Mouse (Mus musculus) left cerebral cortex, postnatal 25 days (tissue): ENCODE data around the gene Rbm45. TPM values are rescaled to one million over a fixed set of nuclear protein-coding genes. Genes with fewer than 3 reads are reported as not detected.
A peak's percentile ranks its signal among the peaks of the same experiment; 100 is the strongest.

Experiments
- DNase-seq, 2 experiments: peaks; one replicate each; pipeline ENCODE4 v3.0.0; 2022; ENCODE audit warnings: low spot score in 2 of 2, mixed read lengths in 1 of 2
- intact Hi-C: fragments of 180-260 bp; cut with DNase I; formaldehyde crosslinking; loops from one replicate; pipeline ENCODE4 v1.15.1; 2025
- total RNA-seq, 2 experiments: library from RNA; stranded (reverse); gene quantifications; 2 replicates each; pipeline ENCODE4 v1.2.3; 2021

The Rbm45 gene
- total RNA-seq, 2 experiments from 2014 or later, result 37.4 to 42.8 TPM

- no peak for DNase-seq
- intact Hi-C loops, result loop anchor here (10.0 kb wide), 1 partner anchor 213 kb away; no protein-coding TSS in a partner anchor
Observed at GRCm38 (mm10) chr2:76372244-76372643, 2.5 kb downstream of the Rbm45 start.

GRCm38 (mm10) chr2:76374544-76375206 lies 4.9 kb downstream of the Rbm45 start:
- no peak for DNase-seq
- intact Hi-C loops, result loop anchor here (10.0 kb wide), 1 partner anchor 210 kb away; no protein-coding TSS in a partner anchor

DNA sequence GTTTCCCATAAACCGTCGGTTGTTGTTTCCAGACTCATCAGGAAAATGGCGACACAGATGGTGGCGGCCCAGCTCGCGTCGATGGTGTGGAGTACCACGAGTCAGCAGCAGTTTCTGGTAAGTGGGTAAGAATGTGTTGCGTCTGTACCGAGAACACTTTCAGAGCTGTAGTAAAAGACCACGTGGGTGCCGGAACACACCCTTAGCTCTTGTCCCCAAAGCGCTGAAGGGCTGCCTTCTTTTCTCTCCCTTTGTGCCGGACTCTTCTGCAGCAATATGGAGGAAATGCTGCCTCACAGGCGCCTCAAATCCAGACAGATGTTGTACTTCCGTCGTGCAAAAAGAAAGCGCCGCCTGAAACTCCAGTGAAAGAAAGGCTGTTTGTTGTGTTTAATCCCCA lies 8.9 kb downstream of the Rbm45 start:
- DNase-seq, result no peak
- intact Hi-C loops, result loop anchor here (10.0 kb wide), 1 partner anchor 206 kb away; no protein-coding TSS in a partner anchor

DNA sequence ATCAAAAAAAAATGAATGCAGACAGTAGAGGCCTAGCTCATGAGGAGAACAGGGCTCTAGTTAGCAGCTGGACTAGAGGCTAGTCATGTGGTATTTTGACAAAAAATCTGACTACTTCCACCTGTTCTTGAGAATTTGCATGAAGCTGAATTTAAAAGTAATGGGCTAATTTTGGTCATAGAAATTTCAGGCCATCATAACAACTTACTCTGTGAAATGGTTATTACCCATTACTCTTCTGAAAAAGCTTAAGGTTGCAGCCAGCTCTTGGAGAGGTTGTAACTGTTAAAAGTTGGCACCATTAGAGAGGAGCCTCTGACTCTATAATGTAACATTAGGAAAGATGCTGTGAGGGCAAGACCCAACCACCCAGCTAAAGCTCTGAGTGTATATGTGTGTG lies 16.7 kb downstream of the Rbm45 start:
- intact Hi-C loops, result no loop called here
- no peak for DNase-seq

- intact Hi-C loops, result no loop called here
- DNase-seq, result no peak
Observed at GRCm38 (mm10) chr2:76400178-76400577, 30.4 kb downstream of the Rbm45 start.

GRCm38 (mm10) chr2:76405596-76406150 lies 35.9 kb downstream of the Rbm45 start:
- intact Hi-C loops, result loop anchor here (2.0 kb wide), 2 partner anchors 65 to 133 kb away; no protein-coding TSS in a partner anchor

DNA sequence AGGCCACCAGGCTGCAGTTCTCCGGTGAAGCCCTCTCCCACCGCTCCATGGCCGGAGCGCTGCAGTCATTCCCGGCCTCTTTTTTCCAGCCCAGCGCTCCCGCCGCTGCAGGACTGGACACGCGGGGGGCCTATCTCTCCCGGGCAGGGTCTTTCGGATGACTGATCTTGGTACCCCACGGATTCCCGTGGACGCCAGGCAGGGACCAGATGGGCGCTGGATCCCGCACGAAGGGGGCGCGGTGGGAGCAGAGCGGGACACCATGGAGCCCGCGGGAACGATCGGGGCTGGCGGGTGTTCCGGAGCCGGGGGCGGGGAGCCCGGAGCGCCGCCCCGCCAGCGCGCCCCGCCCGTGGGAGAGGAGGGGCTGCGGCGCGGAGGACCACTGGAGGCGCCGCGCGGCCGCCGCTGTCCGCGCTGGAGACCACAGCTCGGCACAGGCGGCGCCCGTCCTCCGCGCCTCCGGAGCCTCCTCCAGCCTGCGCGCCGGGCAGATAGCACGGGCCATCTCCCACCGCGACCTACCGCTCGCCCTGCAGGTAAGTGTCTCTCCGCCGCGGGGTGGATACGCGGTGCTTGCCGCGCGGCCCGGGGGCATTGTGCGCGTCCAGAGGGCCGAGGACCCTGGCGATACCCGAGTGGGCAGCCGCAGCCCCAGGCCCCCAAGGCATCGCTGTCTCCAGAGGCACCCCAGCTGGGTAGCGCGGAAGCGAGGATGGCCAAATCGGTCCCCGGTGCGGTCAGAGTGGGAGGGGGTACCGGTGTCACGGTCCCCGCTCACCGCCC lies 36.6 kb downstream of the Rbm45 start, which contains the start of gene Osbpl6:
Osbpl6 (plus strand) TSS at position 358 of the 786 bp plus-strand sequence.
- peak; percentile 77 to 82 for DNase-seq
- intact Hi-C loops, result loop anchor here (2.0 kb wide), 2 partner anchors 64 to 132 kb away; no protein-coding TSS in a partner anchor

More at GRCm38 (mm10) chr2:76405596-76406150, 35.9 kb downstream of the Rbm45 start:
- peak in 1 of 2 experiments; percentile 19 for DNase-seq

- intact Hi-C loops, result loop anchor here (1.0 to 2.0 kb wide), 3 partner anchors 37 to 132 kb away; no protein-coding TSS in a partner anchor
- peak; percentile 73 to 79 for DNase-seq
Observed at GRCm38 (mm10) chr2:76406937-76407441, 37.2 kb downstream of the Rbm45 start.

DNA sequence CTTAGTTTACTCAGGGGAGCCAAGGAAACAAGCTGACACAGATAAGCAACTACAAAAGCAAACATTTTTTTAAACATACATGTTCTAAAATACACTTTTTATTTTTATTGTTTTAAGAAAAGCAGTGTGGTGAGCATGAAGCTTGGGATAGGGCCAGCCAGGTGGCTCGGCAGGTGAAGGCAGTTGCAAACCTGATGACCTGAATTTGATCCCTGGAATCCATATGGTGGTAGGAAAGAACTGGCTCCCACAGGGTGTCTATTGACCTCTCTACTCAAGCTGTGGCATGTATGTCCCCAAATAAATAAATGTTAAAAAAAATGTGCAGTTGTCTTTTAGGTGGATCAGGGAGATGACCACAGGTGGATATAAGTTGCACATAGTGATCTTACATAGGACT lies 39.7 kb downstream of the Rbm45 start:
- intact Hi-C loops, result no loop called here
- DNase-seq, result no peak

GRCm38 (mm10) chr2:76409986-76410385 lies 40.2 kb downstream of the Rbm45 start:
- no peak for DNase-seq
- intact Hi-C loops, result no loop called here

DNA sequence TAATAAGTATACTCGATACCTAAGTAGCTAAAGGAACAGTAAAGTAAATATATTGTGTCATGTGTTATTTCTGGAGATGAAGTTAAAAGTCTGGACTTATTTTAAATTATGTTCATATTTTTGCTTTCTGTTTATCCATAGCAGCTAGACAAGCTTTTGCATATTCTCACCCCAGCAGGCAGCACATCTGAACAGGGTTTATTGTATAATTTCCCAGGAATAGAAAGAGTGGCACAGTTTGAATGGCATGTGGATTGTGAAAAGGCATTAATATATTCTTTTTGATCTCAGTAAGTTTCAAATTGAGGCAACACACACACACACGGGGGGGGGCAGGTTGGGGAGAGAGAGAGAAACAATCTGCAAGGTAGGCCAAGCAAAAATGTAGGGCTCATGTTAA lies 43.1 kb downstream of the Rbm45 start:
- DNase-seq, result no peak
- intact Hi-C loops, result no loop called here

DNA sequence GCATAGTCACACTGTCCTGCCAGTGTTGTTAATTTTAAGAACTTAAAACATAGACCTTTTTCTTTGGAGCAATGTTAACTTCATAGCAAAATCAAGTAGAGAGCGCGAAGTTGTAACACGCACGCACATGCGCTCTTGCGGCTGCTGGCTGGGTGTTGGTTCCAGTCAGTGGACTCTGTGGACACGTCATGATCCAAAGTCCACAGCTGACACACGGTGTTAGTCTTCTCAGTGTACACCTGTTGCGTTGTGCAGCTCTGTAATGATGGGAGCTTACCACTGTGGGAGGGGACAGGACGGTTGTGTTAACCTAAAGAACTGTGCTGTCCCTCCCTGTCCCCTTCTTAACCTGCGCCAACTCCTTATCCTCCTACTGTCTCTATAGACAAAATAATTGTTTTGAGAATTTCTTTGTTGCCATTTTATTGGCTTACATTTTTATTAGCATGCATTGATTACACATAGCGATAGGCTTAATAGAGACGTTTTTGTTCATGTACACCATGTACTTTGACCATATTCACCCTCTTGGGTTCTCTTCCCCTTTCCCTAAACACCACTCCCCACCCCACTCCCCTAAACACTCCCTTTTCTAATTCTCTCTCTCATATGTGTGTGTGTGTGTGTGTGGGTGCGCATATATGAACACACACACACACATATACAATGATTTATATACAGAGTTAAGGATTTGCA lies 47.8 kb downstream of the Rbm45 start:
- intact Hi-C loops, result no loop called here
- no peak for DNase-seq

- DNase-seq, result no peak
- intact Hi-C loops, result no loop called here
Observed at GRCm38 (mm10) chr2:76418142-76418518, 48.3 kb downstream of the Rbm45 start.

- DNase-seq, result no peak
- intact Hi-C loops, result no loop called here
Observed at GRCm38 (mm10) chr2:76421411-76421924, 51.7 kb downstream of the Rbm45 start.

DNA sequence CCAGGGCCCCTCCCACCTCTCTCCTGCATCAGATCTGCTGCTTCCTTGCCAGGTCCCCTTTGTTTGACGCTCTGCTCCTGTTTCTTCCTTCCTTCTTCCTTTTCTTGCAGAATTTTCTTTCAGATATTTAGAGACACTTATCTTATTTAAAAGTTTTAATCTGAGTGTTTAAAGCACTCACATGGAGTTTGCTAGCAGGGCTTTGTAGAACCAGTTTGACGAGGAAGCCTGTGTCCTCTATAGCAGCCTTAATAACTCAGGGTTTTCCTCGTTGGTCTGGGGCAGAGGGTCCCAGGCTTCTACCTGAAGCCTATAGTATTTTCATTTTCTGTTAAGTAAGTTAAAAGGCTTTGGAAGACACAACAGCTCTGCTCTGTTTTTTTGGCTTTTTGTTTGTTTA lies 57.0 kb downstream of the Rbm45 start:
- intact Hi-C loops, result no loop called here
- DNase-seq, result no peak

- DNase-seq, result no peak
Observed at GRCm38 (mm10) chr2:76429318-76429717, 59.5 kb downstream of the Rbm45 start.

GRCm38 (mm10) chr2:76429855-76430254 lies 60.1 kb downstream of the Rbm45 start:
- intact Hi-C loops, result no loop called here
- DNase-seq, result no peak

More at GRCm38 (mm10) chr2:76429318-76429717, 59.5 kb downstream of the Rbm45 start:
- intact Hi-C loops, result no loop called here

GRCm38 (mm10) chr2:76430539-76430938 lies 60.8 kb downstream of the Rbm45 start:
- intact Hi-C loops, result no loop called here
- DNase-seq, result peak in 1 of 2 experiments; percentile 21
